In genomic region chr5:52232199-52232598, GRCm38 (mm10) we compare ENCODE assay signal across 15 mouse cellular contexts.
"Had no signal": no experiment of that assay in that cellular context is flagged by ENCODE, and none has a peak within 500 bp of the region (broad histone marks: within the 10 kb centered on the region; RNA-seq: fewer than 3 reads in every experiment).

No protein-coding gene starts in this region.

- H3K27ac ChIP-seq: limb, embryonic 12.5 days; liver, embryonic 13.5 days; lung, embryonic 15.5 days; midbrain, embryonic 10.5 days had no signal

- DNase-seq: kidney, adult 2 months; kidney, postnatal 25 days; layer of hippocampus, adult 9-11 months; layer of hippocampus, postnatal 36 days; liver; liver, embryonic 13.5 days; liver, postnatal 0 days; lung, postnatal 36 days; midbrain, embryonic 14.5 days; spleen, adult 18-20 months; thymus, postnatal 36 days had no signal

- H3K27me3 ChIP-seq: limb, embryonic 12.5 days; liver, embryonic 13.5 days; lung, embryonic 15.5 days had no signal

- H3K9ac ChIP-seq: limb, embryonic 12.5 days; liver, embryonic 13.5 days; liver, postnatal 0 days; lung, embryonic 15.5 days had no signal

- H3K4me2 ChIP-seq: limb, embryonic 12.5 days; liver, embryonic 13.5 days; lung, embryonic 15.5 days had no signal

- H3K36me3 ChIP-seq: limb, embryonic 12.5 days; liver, embryonic 13.5 days; lung, embryonic 15.5 days; midbrain, embryonic 10.5 days had no signal

- ATAC-seq: liver, postnatal 0 days had no signal

- H3K4me3 ChIP-seq: limb, embryonic 12.5 days; liver, embryonic 13.5 days; lung, embryonic 15.5 days; midbrain, embryonic 10.5 days; myocyte had no signal

- H3K9me3 ChIP-seq: liver, embryonic 13.5 days; lung, embryonic 15.5 days had no signal

- H3K4me1 ChIP-seq: liver, embryonic 13.5 days; lung, embryonic 15.5 days had no signal
